Mouse (Mus musculus) thymus, adult 2 months (tissue): ENCODE measurements around the gene Mllt6. TPM values are rescaled to one million over a fixed set of nuclear protein-coding genes. Genes with fewer than 3 reads are reported as not detected.
"Not testable (repeated sequence)": the region's sequence is repeated elsewhere in the genome, so short reads cannot be mapped to it uniquely, and the experiment has no call there.

Source experiments
- DNase-seq: peaks from one replicate; pipeline ENCODE4 v3.0.0; 2021
- H3K27ac ChIP-seq: fragments of 200-500 bp; 2 replicates; pipeline ENCODE4 v1.5.1; 2012; ENCODE audit warnings: low read length, control low read depth; ENCODE audit not compliant: control insufficient read depth, insufficient read depth
- H3K27me3 ChIP-seq: fragments of 200-500 bp; 2 replicates; pipeline ENCODE4 v1.6.1; 2012; ENCODE audit warnings: mild to moderate bottlenecking, low read length, moderate library complexity, mixed read lengths; ENCODE audit not compliant: control insufficient read depth, insufficient read depth
- H3K36me3 ChIP-seq: fragments of 200-500 bp; 2 replicates; pipeline ENCODE4 v1.6.1; 2012; ENCODE audit warnings: mild to moderate bottlenecking, low read length, moderate library complexity; ENCODE audit not compliant: control insufficient read depth, insufficient read depth
- H3K4me1 ChIP-seq: fragments of 200-500 bp; replicated peaks from 2 replicates; pipeline ENCODE4 v1.6.1; 2012; ENCODE audit warnings: low read length; ENCODE audit not compliant: control insufficient read depth, insufficient read depth
- H3K4me3 ChIP-seq: fragments of 200-500 bp; 2 replicates; pipeline ENCODE4 v1.5.1; 2012; ENCODE audit warnings: mild to moderate bottlenecking, low read length, control low read depth, moderate library complexity; ENCODE audit not compliant: control insufficient read depth, insufficient read depth
- CTCF ChIP-seq: fragments of 200-500 bp; IDR thresholded peaks from 2 replicates; pipeline ENCODE4 v1.5.1; 2012; ENCODE audit warnings: mild to moderate bottlenecking, control low read depth, low read length, moderate library complexity, borderline replicate concordance; ENCODE audit not compliant: control insufficient read depth, poor library complexity, insufficient read depth; ENCODE audit errors: extremely low read depth
- POLR2A ChIP-seq: fragments of 200-500 bp; IDR thresholded peaks from 2 replicates; pipeline ENCODE4 v1.6.1; 2012; ENCODE audit warnings: mild to moderate bottlenecking, low read length, control low read depth, moderate library complexity; ENCODE audit not compliant: control insufficient read depth, poor library complexity, insufficient read depth; ENCODE audit errors: extremely low read depth
- WGBS: fragments of 180-500 bp; shearing (Covaris S2); methylation state at CpG from one replicate; pipeline ENCODE4 v1.1.7; 2018; 5-methylcytosine and 5-hydroxymethylcytosine counted together
- polyA plus RNA-seq: library from polyadenylated mRNA; depleted of rRNA; stranded (reverse); fragments of >200 nt; gene quantifications from 2 replicates; pipeline ENCODE4 v1.2.3, GENCODE M21; 2012

Gene Mllt6
- polyA plus RNA-seq, 1 experiment, result 89.5 TPM

- Histone ChIP-seq H3K27ac (no peak within 1 kb of the TSS), H3K4me1 (peaks cover 11% of the 10 kb centered on the region), H3K36me3 (no peaks in the 10 kb centered on the region), H3K27me3 (peaks cover 15% of the 10 kb centered on the region), H3K4me3 (peak within 1 kb of the TSS; percentile 59)
- peak; percentile 90 for DNase-seq
- under 1% methylated on average over 46 of the region's 47 CpGs for WGBS
- TF ChIP-seq CTCF (no peak), POLR2A (peak; percentile 65; the same call in 1 of the 2 replicates)
These were observed 33.6 kb upstream of the Mllt6 start, which contains the start of gene Epop for GRCm38 (mm10) chr11:97629576-97629975. Gene Epop (minus strand): TSS chr11:97629702.

DNA sequence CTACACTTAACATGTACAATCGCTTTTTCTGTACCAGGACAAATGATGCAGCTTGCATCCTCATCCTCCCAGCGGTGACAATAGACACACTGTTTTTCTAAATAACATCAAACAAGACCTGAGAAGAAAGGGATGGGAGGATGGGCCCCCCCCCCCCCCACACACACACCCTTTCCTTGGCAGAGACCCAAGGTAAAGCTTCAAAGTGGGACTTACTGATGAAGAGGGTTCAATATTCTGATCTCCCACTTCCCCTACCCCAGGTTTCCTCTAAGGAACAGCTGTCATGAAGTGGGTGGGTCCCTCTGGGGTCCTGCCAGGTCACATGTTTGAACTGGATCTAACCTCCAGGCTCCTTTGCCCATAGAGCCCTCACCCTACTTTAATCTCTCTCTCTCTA, 32.2 kb upstream of the Mllt6 start:
- peaks cover 15% of the 10 kb centered on the region for H3K27me3 ChIP-seq
- no peaks in the 10 kb centered on the region for H3K36me3 ChIP-seq
- no peak overlapping the region for H3K27ac ChIP-seq
- H3K4me3 ChIP-seq, result no peak overlapping the region
- 43% methylated on average over 2 of the region's 2 CpGs for WGBS
- DNase-seq, result no peak
- peaks cover 11% of the 10 kb centered on the region for H3K4me1 ChIP-seq
- TF ChIP-seq CTCF, result no peak
- no peak for TF ChIP-seq POLR2A

GRCm38 (mm10) chr11:97631500-97631899, 31.7 kb upstream of the Mllt6 start:
- H3K27ac ChIP-seq, result no peak overlapping the region
- DNase-seq, result no peak
- no peak overlapping the region for H3K4me3 ChIP-seq
- H3K36me3 ChIP-seq, result no peaks in the 10 kb centered on the region
- TF ChIP-seq CTCF, result no peak
- no peak for TF ChIP-seq POLR2A
- H3K4me1 ChIP-seq, result peaks cover 11% of the 10 kb centered on the region
- H3K27me3 ChIP-seq, result peaks cover 15% of the 10 kb centered on the region
- 23% methylated on average over 5 of the region's 5 CpGs for WGBS

DNA sequence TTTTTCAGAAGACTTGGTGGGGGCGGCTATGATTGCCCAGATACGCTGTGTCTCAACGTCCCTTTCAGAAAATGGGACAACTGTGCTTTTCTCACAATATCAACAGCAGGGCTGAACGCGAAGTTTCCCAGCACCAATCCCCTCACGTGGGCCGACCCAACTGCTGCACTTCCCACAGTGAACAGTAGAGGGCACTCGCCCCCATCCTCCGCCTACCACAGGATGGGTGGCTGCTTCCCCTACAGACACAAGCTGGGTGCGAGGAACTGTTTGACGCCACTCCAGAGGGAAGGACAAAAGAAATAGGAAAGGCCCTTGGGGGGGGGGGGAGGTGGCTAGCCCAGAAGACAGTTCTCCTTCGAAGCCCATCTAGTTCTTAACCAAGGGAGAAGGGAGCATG, 31.3 kb upstream of the Mllt6 start:
- Histone ChIP-seq H3K27me3 (peaks cover 15% of the 10 kb centered on the region), H3K4me3 (no peak overlapping the region), H3K4me1 (peaks cover 11% of the 10 kb centered on the region), H3K36me3 (no peaks in the 10 kb centered on the region), H3K27ac (no peak overlapping the region)
- DNase-seq, result peak; percentile 87
- 7% methylated on average over 12 of the region's 12 CpGs for WGBS
- TF ChIP-seq POLR2A (no peak), CTCF (peak; percentile 97)

DNA sequence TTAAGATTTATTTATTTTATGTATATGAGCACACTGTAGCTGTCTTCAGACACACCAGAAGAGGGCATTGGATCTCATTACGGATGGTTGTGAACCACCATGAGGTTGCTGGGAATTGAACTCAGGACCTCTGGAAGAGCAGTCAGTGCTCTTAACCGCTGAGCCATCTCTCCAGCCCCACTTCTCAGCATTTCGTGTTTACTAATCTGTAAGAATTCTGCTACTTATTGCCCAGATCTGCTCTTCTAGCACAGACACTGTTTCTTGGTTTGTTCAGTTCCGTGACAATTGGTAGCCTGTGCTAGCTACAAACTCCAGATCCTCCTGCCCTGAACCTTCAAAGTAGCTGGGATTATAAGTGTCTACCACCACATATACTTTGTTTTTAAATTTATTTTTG, 30.8 kb upstream of the Mllt6 start:
- peaks cover 15% of the 10 kb centered on the region for H3K27me3 ChIP-seq

DNA sequence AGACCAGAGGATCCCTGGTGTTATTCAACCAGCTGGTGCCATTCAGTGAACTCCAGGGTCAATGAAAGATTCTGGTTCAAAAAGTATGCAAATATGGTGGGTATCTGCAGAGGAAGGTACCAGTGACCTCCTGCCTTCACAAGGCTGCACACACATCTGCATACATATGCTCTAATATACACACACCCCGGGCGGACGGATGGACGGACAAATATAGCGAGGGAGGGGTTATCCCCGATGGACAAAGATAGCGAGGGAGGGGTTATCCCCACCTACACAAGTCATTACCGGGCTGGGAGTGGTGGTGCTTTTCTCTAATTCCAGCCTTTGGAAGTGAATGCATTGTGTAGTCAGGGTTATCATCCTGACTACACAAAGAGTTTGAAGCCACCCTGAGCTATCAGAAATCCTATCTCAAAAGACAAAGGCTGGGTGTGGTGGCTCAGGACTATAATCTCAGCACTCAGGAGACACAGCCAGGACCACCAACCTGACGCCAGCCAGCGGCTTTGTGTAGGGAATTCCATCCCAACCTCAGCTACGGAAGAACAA, 27.7 kb upstream of the Mllt6 start:
- no peak for DNase-seq
- no peak overlapping the region for H3K27ac ChIP-seq
- no peaks in the 10 kb centered on the region; the same call in 1 of the 2 replicates for H3K27me3 ChIP-seq
- WGBS, result 94% methylated on average over 11 of the region's 11 CpGs
- H3K4me3 ChIP-seq, result no peak overlapping the region
- no peak for TF ChIP-seq CTCF
- no peak for TF ChIP-seq POLR2A
- H3K36me3 ChIP-seq, result no peaks in the 10 kb centered on the region
- no peaks in the 10 kb centered on the region for H3K4me1 ChIP-seq

More for the DNA sequence above, 30.8 kb upstream of the Mllt6 start:
- H3K27ac ChIP-seq, H3K36me3 ChIP-seq, DNase-seq, H3K4me3 ChIP-seq: not testable (repeated sequence)
- WGBS, result 84% methylated on average over 4 of the region's 4 CpGs
- peaks cover 11% of the 10 kb centered on the region for H3K4me1 ChIP-seq

- Histone ChIP-seq H3K4me1 (peaks cover 5% of the 10 kb centered on the region; the same call in 1 of the 2 replicates), H3K27ac (no peak overlapping the region), H3K36me3 (no peaks in the 10 kb centered on the region), H3K4me3 (no peak overlapping the region), H3K27me3 (no peaks in the 10 kb centered on the region)
- DNase-seq, result no peak
- 7% methylated on average over 8 of the region's 8 CpGs for WGBS
- TF ChIP-seq CTCF, result no peak
- TF ChIP-seq POLR2A, result no peak
These were observed 21.5 kb upstream of the Mllt6 start for GRCm38 (mm10) chr11:97641668-97642067.
